Mouse (Mus musculus): ENCODE measurements at regions not wholly inside any gene's neighbourhood (a gene's known extent, or its start where the extent isn't known, plus 50 kb on each side); places are given as distances from the start of the nearest gene placed in this dataset.

GRCm38 (mm10) chr5:51125091-51125490 is 442.4 kb downstream of the Ppargc1a start:
- DNase-seq, result no peak

DNA sequence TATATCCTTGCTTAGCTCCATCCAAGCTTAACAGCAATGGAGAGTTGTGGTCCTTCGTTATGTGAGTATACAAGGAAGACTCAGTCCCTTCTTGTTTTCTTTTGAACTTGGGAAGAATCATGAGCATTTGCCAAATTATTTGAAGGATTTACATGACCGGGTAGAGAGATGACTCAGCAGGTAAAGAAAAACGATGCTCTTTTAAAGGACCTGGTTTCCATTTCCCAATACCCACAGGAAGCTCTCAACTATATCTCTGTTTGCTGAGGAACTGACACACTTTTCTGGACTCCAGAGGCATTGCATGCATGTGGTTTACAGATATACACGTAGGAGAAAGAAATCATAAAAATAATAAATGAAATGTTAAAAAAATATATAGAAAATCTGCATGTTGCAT is 457.5 kb downstream of the Ppargc1a start:
- no peak for DNase-seq

DNA sequence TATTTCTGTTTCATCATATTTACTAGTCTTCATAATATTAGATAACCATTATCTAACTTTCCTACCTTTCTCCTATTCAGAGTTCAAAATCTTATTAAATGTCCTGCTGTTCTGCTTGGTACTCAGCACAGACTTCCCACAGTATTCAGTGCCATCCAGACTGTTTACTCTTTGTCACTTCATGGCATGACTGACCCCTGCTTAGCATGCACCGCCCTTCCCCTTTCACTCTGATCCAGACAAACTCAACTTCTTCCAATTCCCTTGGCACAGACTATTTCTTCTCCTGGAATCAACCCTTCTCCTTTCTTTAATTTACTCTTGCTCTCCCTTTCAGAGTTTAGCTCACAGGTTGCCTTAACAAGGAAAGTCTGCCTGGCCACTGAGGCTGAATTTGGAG is 458.8 kb downstream of the Ppargc1a start:
- no peak for DNase-seq

DNA sequence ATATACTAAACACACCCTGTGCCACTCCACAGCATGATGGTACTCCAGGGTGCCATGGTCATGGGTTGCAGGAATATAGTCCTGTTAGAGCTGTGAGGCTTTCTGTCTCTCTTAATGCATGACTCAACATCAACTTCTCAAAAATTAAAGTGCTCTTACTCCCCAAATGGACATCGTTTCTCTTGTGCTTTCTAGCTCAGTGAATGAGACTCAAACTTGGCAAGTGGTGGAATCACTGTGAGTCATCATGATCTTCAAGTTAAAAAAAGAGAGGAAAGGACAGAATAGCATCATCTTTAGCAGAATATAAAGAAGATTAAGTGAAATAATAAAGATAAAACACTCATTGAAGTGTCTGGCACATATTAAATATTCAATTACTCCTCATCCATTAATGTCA is 459.3 kb downstream of the Ppargc1a start:
- DNase-seq, result no peak

- DNase-seq, result no peak
Observed at GRCm38 (mm10) chr5:51099902-51100301, 467.6 kb downstream of the Ppargc1a start.

- peak; percentile 64 to 71 for DNase-seq
Observed at GRCm38 (mm10) chr5:51072674-51073468, 494.7 kb downstream of the Ppargc1a start.

GRCm38 (mm10) chr5:51072146-51072545 is 495.4 kb downstream of the Ppargc1a start:
- peak in 1 of 2 experiments; percentile 2 for DNase-seq

- DNase-seq, result no peak
Observed at GRCm38 (mm10) chr5:51069668-51070067, 497.9 kb downstream of the Ppargc1a start.

GRCm38 (mm10) chr5:51045872-51046271 is 521.7 kb downstream of the Ppargc1a start:
- DNase-seq, result peak in 1 of 2 experiments; percentile 7

DNA sequence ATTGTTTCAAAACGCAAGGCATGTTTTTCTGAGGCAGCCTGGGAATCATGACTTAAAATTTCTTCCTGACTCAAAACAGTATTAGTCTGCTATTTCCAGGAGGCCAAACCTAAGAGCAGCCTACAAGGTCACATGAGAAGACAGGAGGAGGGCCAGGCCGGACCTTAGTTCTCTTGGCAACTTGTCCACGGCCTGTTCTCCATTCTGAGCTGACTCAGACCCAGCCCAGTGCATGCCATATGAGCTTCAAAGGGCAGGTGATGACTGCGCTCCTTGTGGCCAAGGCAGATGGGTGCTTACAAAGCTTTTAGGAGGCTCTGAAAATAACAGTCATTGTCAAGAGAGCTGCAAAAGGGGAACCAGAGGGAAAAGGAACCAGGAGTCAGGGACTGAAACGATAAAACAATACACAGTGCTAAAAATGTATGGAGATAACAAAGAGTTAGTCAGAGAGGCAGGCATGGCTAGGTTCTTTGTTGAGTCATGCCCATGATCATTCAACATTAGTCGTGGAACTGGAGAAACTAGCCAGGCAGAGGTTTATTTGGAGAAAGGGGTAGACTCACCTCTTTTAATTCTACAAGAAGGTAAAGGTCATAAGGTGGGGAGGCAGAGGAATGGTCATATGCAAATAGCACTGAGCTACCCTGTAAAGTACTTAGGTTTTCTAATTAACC is 525.8 kb downstream of the Ppargc1a start:
- DNase-seq, result peak in 1 of 2 experiments; percentile 8

- DNase-seq, result peak; percentile 14 to 30
Observed at GRCm38 (mm10) chr5:51040926-51041325, 526.6 kb downstream of the Ppargc1a start.

GRCm38 (mm10) chr5:51040463-51040862 is 527.1 kb downstream of the Ppargc1a start:
- peak; percentile 44 to 63 for DNase-seq

DNA sequence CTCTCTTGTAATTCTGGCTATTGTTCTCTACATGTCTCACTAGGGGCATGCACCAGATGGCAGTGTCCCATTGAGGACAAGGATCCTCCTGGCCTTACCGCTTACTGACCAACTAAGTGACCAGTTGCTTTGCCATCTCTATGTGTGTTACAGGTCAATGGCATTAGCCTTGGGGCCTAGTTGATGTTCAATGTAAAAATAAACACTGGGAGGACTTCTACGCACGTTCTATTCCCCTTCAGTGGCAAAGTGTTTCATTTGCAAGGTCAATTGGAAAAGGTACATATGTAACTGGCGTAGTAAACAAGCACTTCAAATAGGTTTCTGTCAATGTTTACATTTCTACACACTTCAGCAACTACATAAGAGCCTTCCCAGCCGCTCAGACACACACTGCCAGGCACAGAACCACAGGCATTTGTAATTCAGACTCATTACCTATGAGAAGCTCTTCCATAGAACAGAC is 527.8 kb downstream of the Ppargc1a start:
- DNase-seq, result peak; percentile 60 to 70

GRCm38 (mm10) chr5:51036450-51036990 is 531.0 kb downstream of the Ppargc1a start:
- DNase-seq, result no peak

DNA sequence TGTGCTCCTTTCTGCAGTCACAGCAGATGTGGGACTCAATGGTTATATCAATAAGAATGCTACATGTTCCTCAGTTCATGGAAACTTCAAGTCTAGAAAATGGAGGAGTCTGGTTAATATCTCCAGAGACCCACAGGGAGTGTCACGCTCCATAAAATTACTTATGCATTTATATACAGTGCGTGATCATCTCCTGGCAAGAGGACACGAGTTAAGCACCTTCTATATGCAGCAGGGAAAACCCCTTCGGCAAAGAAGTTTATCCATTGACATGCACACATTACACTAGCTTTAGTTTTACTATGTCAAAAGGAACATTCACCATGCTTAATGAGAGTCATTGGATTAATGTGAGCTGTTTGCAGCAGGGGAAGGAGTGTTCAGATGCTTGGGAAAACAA is 538.6 kb downstream of the Ppargc1a start:
- no peak for DNase-seq

DNA sequence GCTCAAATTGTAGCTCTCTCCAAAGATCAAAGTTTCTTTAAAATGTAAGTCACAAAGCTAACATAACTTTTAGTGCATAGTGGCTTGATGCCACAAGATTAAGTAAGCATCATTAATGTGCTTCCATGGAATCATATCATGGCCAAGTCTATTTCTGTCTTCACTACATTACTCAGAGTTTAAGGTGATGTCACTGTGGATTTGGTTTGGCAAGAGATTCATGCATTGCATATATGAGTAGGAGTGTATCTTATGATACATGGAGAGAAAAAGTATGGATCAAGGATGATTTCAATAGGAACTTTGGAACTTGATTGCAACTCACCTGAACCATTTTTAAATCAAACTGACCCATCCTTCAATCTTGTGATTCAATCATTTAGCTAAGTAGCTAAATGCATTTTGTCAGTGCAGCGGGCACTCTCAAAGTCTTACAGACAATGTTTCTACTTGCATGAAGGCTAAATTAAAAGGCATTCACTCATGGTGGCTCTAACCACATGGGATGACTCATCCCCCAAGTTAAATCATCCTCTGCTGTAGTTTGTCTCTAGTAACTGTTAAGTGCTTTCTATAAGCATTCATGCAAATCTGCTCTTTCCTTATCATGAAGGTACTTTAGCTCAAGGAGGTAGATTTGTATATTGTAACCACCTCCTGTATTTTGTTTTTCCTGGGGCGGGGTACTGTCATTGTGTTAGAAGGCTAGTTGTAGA is 576.5 kb downstream of the Ppargc1a start:
- no peak for DNase-seq
